Mouse (Mus musculus) testis, postnatal 14 days (tissue): ENCODE measurements at regions not wholly inside any gene's neighbourhood (a gene's known extent, or its start where the extent isn't known, plus 50 kb on each side); places are given as distances from the start of the nearest gene placed in this dataset.
A peak's percentile ranks its signal among the peaks of the same experiment; 100 is the strongest.

Experiments
- DNase-seq: peaks from one replicate; pipeline ENCODE4 v3.0.0; 2021; ENCODE audit warnings: low spot score

DNA sequence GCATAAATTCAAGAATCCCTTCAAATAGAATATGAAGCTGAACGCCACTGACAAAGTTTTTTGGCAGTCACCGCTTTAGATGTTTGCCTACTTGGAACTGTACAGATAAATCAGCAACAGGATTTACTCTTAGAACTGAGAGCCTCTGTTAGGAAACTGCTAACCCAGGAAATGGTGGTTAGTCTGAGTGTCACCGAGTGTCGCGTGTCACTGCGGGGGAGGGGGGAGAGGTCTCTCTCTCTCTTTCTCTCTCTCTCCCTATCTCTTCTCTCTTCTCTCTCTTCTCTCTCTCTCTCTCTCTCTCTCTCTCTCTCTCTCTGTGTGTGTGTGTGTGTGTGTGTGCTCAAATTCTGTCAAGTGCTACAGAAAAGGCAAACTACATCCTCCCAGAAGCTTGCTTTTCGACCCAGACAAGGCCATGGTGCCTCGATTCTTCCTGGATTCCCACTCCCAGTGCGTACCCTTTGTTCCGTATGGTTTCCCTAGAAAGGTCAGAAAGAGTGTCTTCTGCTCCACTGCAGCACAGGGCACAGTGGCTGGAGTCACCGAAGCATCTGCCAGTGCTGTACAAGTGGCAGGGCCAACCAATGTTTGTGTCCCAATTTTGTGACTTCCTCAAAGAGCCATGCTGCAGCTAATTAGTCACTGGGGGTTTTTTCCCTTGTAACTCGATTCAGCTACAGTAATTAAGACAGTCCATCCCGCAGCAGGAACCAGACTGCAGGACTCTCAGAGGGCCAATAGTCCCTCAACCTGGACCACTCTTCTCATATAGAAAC is 87.0 kb downstream of the Cog6 start:
- no peak for DNase-seq

GRCm38 (mm10) chr3:52927361-52927841 is 89.6 kb downstream of the Cog6 start:
- no peak for DNase-seq

- DNase-seq: no peak
Measured at GRCm38 (mm10) chr3:52926549-52926948, 90.5 kb downstream of the Cog6 start.

GRCm38 (mm10) chr3:52925223-52925622 is 91.8 kb downstream of the Cog6 start:
- peak; percentile 26 for DNase-seq

DNA sequence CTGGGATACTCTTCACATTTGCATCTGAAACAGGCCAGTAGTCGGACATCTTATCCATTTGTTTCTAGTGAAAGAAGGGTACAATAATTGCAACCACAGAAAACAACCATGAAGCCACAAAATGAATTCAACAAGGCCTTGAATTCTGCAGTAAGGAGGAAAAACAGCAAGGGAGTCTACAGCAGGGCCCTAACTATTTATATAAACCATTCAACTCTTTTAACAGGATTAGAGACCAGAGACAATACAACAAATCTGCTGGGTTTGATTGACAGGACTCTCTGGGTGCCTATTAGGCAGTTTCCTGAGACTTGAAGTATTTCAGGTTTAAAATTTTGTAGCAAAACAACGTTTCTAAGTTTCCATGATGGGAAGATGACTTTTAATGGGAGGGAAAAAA is 92.4 kb downstream of the Cog6 start:
- no peak for DNase-seq

GRCm38 (mm10) chr3:52923824-52924559 is 93.0 kb downstream of the Cog6 start:
- no peak for DNase-seq

GRCm38 (mm10) chr3:52922411-52922810 is 94.6 kb downstream of the Cog6 start:
- no peak for DNase-seq

DNA sequence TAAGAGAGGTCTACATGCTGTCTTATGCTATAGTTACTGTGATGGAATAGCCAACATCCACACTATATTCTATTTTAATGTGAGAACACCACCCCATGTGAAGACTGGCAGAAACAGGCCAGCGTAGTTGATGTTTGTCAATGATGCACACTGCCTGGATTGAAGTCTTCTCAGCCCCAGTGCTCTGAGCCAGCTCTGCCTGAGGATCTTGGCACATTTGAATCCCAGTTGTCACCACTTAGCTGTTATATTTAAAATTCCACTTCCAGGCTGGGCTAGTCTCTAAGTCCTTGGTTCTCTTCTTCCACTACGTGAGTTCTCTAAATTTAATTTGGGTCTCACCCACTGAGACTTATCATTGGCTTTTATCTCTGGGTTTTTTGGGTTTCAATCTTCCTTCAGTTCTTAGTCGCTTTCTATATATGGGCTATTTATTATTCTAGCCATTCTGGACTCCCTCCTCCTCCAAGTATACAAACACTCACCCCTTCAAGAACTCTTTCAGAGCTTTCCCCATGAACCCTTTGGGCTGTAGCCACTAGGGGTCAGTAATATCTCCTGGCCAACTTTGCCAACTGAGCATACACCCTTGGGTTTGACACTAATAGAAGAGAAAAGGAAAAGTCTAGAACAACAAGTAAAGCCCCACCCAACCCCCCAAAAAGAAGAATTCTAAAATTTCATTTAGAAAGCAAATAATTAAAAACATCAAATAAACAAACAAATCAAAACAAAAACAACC is 110.0 kb downstream of the Cog6 start:
- no peak for DNase-seq

DNA sequence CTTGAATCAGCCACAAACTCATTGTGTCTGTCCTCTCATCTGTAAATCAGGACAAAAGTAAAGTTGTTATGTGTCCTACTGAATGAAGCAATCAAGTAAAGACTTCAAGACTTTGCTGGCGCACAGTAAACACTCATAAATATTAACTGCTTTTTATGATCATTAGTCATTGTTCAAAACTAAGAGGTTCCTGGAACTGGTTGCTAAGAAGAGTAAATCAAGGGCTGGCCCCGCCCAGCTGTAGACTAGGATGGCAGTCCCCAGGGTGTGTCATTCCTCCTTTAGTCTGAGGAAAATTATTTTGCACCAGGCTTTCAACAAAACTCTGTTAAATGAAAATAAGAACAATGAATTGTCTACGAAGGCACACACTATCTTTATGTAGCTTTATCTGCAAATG is 113.0 kb downstream of the Cog6 start:
- no peak for DNase-seq

DNA sequence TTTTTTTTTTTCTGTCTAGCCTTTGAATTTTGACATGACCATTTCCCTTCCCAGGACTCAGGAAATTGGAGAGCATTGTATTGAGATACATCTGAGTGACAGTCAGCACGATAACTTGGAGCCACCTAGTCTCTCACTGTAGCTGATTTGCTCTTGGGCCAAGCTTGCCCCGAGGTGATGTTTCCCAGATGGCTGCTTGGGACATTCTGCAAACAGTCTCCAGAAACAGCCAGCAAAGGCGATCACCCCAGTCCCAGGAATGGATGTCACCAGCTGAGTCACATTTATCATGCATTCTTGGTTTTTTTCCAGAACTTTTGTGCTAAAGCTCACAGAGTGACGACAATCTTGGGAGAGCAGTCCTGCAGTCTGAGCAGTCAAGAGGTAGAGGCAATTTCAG is 119.4 kb downstream of the Cog6 start:
- DNase-seq: no peak

GRCm38 (mm10) chr3:52896462-52896861 is 120.6 kb downstream of the Cog6 start:
- DNase-seq: no peak

DNA sequence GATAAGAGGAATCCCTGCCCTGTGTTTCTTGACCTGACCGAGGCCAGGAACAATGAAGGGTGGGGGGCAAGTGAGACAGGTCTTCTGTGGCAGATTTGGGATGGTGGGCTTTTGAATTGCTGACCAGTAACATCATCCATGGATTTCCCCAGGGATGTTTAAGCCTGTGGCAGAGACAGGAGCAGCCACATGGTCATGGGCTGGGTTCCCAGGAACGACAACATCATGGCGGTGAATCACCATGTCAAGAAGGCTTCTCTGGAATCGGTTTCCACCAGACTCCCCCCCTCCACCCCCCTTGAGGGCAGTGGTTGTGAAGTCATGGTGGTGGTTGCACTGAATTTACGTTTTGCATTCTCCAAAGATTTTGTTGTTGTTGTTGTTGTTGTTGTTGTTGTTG is 121.3 kb downstream of the Cog6 start:
- DNase-seq: no peak

- no peak for DNase-seq
Measured at GRCm38 (mm10) chr3:52894812-52895211, 122.2 kb downstream of the Cog6 start.

DNA sequence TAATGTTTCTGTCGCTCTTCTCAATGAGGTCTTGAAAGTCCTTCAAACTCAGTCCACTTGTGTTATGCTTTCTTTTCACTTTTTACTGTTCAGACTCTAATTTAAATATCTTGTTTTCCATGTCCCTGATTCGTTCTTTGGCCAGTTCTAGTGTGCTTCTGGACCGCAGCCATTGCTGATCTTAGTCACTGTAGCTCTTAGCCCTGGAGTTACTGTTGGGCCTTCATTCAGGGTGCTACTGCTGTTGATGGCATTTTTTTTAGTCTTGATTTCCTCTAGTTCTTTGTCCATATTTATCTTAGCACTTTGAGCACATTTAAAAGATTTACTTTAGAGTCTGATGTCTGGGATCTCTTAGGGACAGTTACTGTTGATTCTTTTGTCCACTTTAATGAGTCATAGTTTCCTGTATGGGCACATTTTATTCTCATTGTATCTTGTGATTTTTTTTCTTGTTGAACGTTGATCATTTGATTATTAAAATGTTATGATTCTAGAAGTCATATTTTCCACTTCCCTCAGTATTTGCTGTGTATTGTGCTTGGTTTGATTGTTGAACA is 127.8 kb downstream of the Cog6 start:
- no peak for DNase-seq

GRCm38 (mm10) chr3:52881981-52882380 is 135.1 kb downstream of the Cog6 start:
- DNase-seq: no peak

DNA sequence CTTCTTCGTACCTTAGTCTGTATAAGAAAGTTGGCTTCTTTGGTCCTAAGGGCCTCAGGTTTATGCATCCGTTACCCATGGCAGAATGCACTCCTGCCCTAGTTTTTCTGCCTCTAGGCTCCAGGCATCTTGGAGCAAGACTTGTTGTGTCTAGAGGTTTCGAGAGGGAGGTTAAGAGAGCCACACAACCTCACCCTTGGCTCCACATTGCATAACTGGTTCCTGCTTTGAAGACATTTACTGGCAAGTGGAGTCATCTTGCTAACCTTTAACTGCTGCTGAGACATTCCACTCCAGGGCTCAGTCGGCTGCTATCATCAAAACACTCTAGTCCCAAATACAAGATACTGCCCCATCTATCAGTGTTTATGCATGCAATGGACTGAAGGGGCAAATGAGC is 135.9 kb downstream of the Cog6 start:
- no peak for DNase-seq

GRCm38 (mm10) chr3:52879700-52880099 is 137.3 kb downstream of the Cog6 start:
- no peak for DNase-seq

GRCm38 (mm10) chr3:52878334-52878733 is 138.7 kb downstream of the Cog6 start:
- DNase-seq: no peak

GRCm38 (mm10) chr3:52872260-52872659 is 144.8 kb downstream of the Cog6 start:
- DNase-seq: no peak

DNA sequence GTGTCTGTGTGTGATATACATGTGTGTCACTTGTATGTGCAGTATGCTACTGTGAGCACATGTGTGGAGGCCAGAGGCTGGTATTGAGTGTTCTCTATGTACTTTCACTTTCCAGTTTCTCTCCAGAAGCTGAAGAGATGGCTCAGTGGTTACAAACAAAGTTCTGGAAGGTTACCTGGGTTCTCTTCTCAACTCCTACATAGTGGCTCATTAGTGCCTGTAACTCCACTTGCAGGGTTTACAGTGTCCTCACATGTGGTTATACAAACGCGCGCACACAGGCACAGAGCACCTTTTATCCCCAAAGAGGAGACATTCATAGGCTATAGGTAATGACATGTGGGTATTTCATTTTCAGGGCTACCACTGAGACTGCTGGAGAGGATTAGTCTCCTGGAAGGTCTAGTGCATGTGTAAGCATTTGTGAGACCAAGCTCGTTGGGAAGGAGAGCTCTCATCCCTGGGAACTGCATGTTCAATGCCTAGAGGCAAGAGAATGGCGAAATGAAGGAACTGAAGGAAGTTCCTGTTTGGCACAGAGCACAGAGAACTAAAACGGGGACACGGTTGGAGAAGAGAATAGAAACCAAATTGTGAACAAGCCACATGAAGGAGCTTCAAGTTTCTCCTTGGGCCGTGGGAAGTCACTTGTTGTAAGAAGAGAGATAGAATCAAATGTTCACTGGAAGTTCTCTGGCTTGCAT is 153.7 kb downstream of the Cog6 start:
- no peak for DNase-seq

DNA sequence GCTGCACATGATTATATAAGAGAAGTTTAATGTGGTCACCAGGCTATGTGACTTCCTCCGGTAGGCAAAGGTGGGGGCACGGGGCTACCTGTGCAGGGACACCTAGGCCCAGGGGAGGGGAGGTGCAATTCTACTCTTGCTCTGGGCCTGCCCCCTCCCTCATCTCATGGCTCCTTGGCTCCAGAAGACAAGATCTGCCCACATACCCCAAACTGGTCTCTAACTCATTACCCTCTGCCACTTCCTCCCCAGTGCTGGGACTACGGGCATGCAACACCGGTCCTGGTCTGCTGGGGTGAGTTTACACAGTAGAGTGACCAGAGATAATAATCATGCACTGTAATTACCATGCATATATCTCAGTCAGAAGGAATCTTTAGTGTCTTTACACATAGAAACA is 155.0 kb downstream of the Cog6 start:
- no peak for DNase-seq

GRCm38 (mm10) chr3:52861538-52861937 is 155.5 kb downstream of the Cog6 start:
- DNase-seq: no peak
